Mouse (Mus musculus) liver, postnatal 0 days (tissue): ENCODE measurements at regions not wholly inside any gene's neighbourhood (a gene's known extent, or its start where the extent isn't known, plus 50 kb on each side); places are given as distances from the start of the nearest gene placed in this dataset.

Source experiments
- ATAC-seq: fragments of 200-750 bp; cut with Nextera tagmentation; 2 replicates; pipeline ENCODE4 v1.8.0; 2017; ENCODE audit warnings: mild to moderate bottlenecking, moderate library complexity
- DNase-seq: peaks from one replicate; pipeline ENCODE4 v3.0.0-alpha.2; 2016
- H3K27ac ChIP-seq: fragments of 300-500 bp; sonication (generic); 2 replicates; pipeline ENCODE4 v1.5.1; 2014; ENCODE audit warnings: antibody characterized with exemption, moderate library complexity, mild to moderate bottlenecking, low read depth
- H3K27me3 ChIP-seq: fragments of 300-500 bp; sonication (generic); 2 replicates; pipeline ENCODE4 v1.6.1; 2014; ENCODE audit warnings: low read length, control low read depth, mixed read lengths; ENCODE audit not compliant: insufficient read depth
- H3K36me3 ChIP-seq: fragments of 300-500 bp; sonication (generic); replicated peaks from 2 replicates; pipeline ENCODE4 v1.6.1; 2014; ENCODE audit warnings: mild to moderate bottlenecking, control low read depth, low read length, moderate library complexity, mixed read lengths; ENCODE audit not compliant: insufficient read depth
- H3K4me1 ChIP-seq: fragments of 300-500 bp; sonication (generic); 2 replicates; pipeline ENCODE4 v1.6.1; 2014; ENCODE audit warnings: antibody characterized with exemption, mild to moderate bottlenecking, control low read depth; ENCODE audit not compliant: insufficient read depth
- H3K4me2 ChIP-seq: fragments of 300-500 bp; sonication (generic); 2 replicates; pipeline ENCODE4 v1.6.1; 2014; ENCODE audit warnings: low read depth, mild to moderate bottlenecking, low read length, moderate library complexity, mixed read lengths
- H3K4me3 ChIP-seq: fragments of 300-500 bp; sonication (generic); 2 replicates; pipeline ENCODE4 v1.5.1; 2014; ENCODE audit warnings: low read depth, low read length
- H3K9ac ChIP-seq: fragments of 300-500 bp; sonication (generic); replicated peaks from 2 replicates; pipeline ENCODE4 v1.6.1; 2014; ENCODE audit warnings: mild to moderate bottlenecking, moderate library complexity
- H3K9me3 ChIP-seq: fragments of 300-500 bp; sonication (generic); 2 replicates; pipeline ENCODE4 v1.6.1; 2016; ENCODE audit warnings: mild to moderate bottlenecking, control low read depth, low read length, mixed read lengths
- CTCF ChIP-seq: sonication (generic); IDR thresholded peaks from 2 replicates; pipeline ENCODE4 v1.5.1; 2016; ENCODE audit warnings: antibody characterized with exemption, low read depth
- EP300 ChIP-seq: IDR thresholded peaks from 2 replicates; pipeline ENCODE4 v1.6.1; 2016; ENCODE audit warnings: antibody characterized with exemption, low read depth, mild to moderate bottlenecking
- WGBS: fragments of 180-500 bp; shearing (Covaris S2); extraction: QIAGEN DNeasy Blood & Tissue Kit; methylation state at CpG from one replicate; pipeline ENCODE4 v1.1.7; 2014; ENCODE audit not compliant: insufficient replicate concordance; 5-methylcytosine and 5-hydroxymethylcytosine counted together

DNA sequence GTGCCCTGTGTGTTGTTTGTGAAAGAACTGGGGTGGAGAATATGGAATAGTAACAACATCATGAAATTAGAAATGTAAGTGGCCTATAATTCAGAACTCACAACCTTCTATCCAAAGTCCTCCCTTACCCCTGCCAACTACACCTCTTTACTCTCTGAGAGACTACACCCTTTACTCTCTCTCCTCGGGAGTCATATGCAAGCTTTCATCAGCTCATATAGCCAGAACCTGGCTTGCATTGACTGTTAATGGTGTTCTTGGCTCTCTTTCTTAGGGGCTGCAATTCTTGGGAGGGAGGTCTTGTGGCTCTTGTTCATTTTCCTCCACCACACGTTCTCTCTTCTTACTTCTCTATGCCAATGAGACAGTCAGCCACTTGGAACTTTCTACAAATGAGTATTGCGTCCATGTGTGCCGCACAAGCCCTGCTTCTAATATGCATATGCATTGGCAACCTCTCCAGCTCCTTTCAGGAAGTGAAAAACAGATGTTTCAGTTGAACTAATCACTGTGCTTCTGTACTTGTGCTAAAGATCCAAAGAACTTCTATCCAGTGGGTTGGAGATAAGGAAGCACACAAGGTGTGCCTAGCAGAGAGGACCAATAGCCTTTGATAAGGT, 265.3 kb downstream of the Trib2 start:
- TF ChIP-seq EP300 (no peak), CTCF (no peak)
- H3K9ac ChIP-seq = no peak overlapping the region
- no peak overlapping the region for H3K27ac ChIP-seq
- WGBS = 58% methylated on average over 4 of the region's 4 CpGs
- no peaks in the 10 kb centered on the region for H3K4me1 ChIP-seq
- no peak overlapping the region for H3K4me3 ChIP-seq
- no peaks in the 10 kb centered on the region for H3K9me3 ChIP-seq
- H3K27me3 ChIP-seq = no peaks in the 10 kb centered on the region
- ATAC-seq = no peak
- no peak for DNase-seq
- no peak overlapping the region for H3K4me2 ChIP-seq
- no peaks in the 10 kb centered on the region for H3K36me3 ChIP-seq

DNA sequence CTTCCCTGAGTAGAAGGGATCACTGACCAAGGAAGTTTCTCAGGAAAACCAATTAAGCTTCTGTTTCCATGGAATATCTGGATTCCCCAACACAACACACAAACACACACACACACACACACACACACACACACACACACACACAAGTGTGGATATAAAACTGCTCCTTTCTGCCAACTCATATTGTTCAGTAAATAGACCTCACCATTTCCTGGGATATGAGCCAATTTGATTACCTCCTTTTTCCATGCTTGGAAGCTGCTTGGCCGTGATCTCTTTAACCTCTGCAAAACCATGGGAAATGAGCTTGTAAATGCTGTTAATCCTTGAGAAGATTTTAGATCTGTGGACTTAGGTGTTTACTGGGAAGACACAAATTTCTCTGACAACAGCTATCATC, 272.4 kb downstream of the Trib2 start:
- Histone ChIP-seq H3K27me3 (no peaks in the 10 kb centered on the region), H3K4me1 (no peaks in the 10 kb centered on the region), H3K4me3 (no peak overlapping the region), H3K27ac (no peak overlapping the region), H3K36me3 (no peaks in the 10 kb centered on the region), H3K9me3 (no peaks in the 10 kb centered on the region), H3K4me2 (no peak overlapping the region), H3K9ac (no peak overlapping the region)
- ATAC-seq (no peak), DNase-seq (no peak)
- TF ChIP-seq EP300 = no peak
- no peak for TF ChIP-seq CTCF
- WGBS = 69% methylated on average over 1 of the region's 1 CpGs

GRCm38 (mm10) chr12:15542486-15542885, 274.2 kb downstream of the Trib2 start:
- WGBS = 55% methylated on average over 2 of the region's 2 CpGs
- no peaks in the 10 kb centered on the region for H3K36me3 ChIP-seq
- H3K9me3 ChIP-seq = no peaks in the 10 kb centered on the region
- H3K4me2 ChIP-seq = no peak overlapping the region
- no peak for ATAC-seq
- no peak overlapping the region for H3K9ac ChIP-seq
- DNase-seq = no peak
- H3K27me3 ChIP-seq = no peaks in the 10 kb centered on the region
- no peaks in the 10 kb centered on the region for H3K4me1 ChIP-seq
- H3K27ac ChIP-seq = no peak overlapping the region
- no peak overlapping the region for H3K4me3 ChIP-seq
- TF ChIP-seq EP300 (no peak), CTCF (no peak)

GRCm38 (mm10) chr12:15536852-15537368, 279.8 kb downstream of the Trib2 start:
- no peaks in the 10 kb centered on the region for H3K27me3 ChIP-seq
- no peak overlapping the region for H3K4me2 ChIP-seq
- WGBS = 66% methylated on average over 8 of the region's 8 CpGs
- H3K4me1 ChIP-seq = no peaks in the 10 kb centered on the region
- ATAC-seq (no peak), DNase-seq (no peak)
- no peak overlapping the region for H3K9ac ChIP-seq
- H3K9me3 ChIP-seq = no peaks in the 10 kb centered on the region
- no peak overlapping the region for H3K27ac ChIP-seq
- H3K4me3 ChIP-seq = no peak overlapping the region
- H3K36me3 ChIP-seq = no peaks in the 10 kb centered on the region
- no peak for TF ChIP-seq EP300
- no peak for TF ChIP-seq CTCF

GRCm38 (mm10) chr12:15536247-15536646, 280.5 kb downstream of the Trib2 start:
- H3K4me3 ChIP-seq = no peak overlapping the region
- H3K36me3 ChIP-seq = no peaks in the 10 kb centered on the region
- H3K4me1 ChIP-seq = no peaks in the 10 kb centered on the region
- ATAC-seq (no peak), DNase-seq (no peak)
- H3K9me3 ChIP-seq = no peaks in the 10 kb centered on the region
- H3K27ac ChIP-seq = no peak overlapping the region
- 80% methylated on average over 5 of the region's 5 CpGs for WGBS
- TF ChIP-seq EP300 = no peak
- no peak for TF ChIP-seq CTCF
- H3K9ac ChIP-seq = no peak overlapping the region
- no peak overlapping the region for H3K4me2 ChIP-seq
- H3K27me3 ChIP-seq = no peaks in the 10 kb centered on the region

DNA sequence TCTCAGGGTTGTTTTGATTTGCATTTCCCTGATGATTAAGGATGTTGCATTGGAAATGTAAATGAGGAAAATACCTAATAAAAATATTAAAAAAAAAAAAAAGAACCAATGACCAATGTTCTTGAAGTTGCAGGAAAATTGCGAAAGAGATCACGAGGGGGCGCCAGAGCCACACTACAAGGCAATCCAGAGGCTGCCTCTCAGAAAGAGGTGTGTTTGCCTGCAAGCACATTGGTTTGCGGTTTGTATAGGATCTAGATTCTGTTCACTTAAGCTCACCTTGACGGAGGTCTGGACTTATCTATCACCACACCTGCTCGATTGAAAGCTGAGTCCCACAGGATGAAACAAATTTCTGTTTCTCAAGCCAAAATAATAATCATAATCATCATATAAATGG, 280.9 kb downstream of the Trib2 start:
- Histone ChIP-seq H3K36me3 (no peaks in the 10 kb centered on the region), H3K4me3 (no peak overlapping the region), H3K4me2 (no peak overlapping the region), H3K9me3 (no peaks in the 10 kb centered on the region), H3K9ac (no peak overlapping the region), H3K27me3 (no peaks in the 10 kb centered on the region), H3K27ac (no peak overlapping the region), H3K4me1 (no peaks in the 10 kb centered on the region)
- 2% methylated on average over 6 of the region's 6 CpGs for WGBS
- DNase-seq (peak; percentile 79), ATAC-seq (no peak)
- TF ChIP-seq EP300 (no peak), CTCF (peak; percentile 83)
